In the genomic region with DNA sequence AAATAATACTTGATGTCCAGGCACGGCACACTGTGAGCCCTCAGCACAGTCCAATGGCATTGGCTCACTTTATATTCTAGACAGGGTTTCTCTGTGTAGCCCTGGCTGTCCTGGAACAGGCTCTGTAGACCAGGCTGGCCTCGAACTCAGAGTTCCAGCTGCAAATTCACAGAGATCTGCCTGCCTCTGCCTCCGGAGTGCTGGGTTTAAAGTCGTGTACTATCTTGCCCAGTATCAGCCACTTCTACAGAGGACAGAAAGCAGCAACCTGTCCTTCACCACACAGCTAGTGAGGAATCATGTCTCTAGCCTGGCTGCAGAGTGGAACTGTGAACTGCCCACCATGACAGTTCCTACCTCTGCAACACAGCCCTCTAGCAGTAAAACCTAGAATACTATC, we compare ENCODE assay signal across 26 mouse cellular contexts. TPM values are rescaled to one million over a fixed set of nuclear protein-coding genes. Genes with fewer than 3 reads are reported as not detected.
DNase-seq lines count a peak whose midpoint lies in the region; ATAC-seq and TF ChIP-seq lines count a peak whose summit lies in the region.
"Had no signal": no experiment of that assay in that cellular context is flagged by ENCODE, and none has a peak within 500 bp of the region (broad histone marks: within the 10 kb centered on the region; RNA-seq: fewer than 3 reads in every experiment).

No protein-coding gene starts in this region.

- WGBS in heart, embryonic 11.5 days (ENCODE audit: insufficient replicate concordance), result 79% methylated on average over 4 of the region's 4 CpGs
- WGBS in midbrain, embryonic 11.5 days, result 89% methylated on average over 4 of the region's 4 CpGs
- WGBS in midbrain, embryonic 15.5 days, result 91% methylated on average over 4 of the region's 4 CpGs
- WGBS in thymus, adult 2 months, result 81% methylated on average over 4 of the region's 4 CpGs

- DNase-seq in gastrocnemius, adult 2 months, result no peak
- DNase-seq in gastrocnemius, postnatal 14 days, result no peak
- peak; percentile 63 for DNase-seq in heart, adult 11 months
- DNase-seq in midbrain, embryonic 11.5 days (ENCODE audit: low spot score, missing footprints), result peak; percentile 51
- DNase-seq in thymus, adult 2 months, result no peak
- DNase-seq in thymus, postnatal 14 days, result no peak
- DNase-seq: adrenal gland, adult 2 months; adrenal gland, adult 8-10 months; adrenal gland, postnatal 10 days; adrenal gland, postnatal 14 days; adrenal gland, postnatal 25 days; adrenal gland, postnatal 36 days; B cell, adult 2 months; cerebellum, adult 11 months; cerebellum, adult 11-12 months had no signal

- H3K27me3 ChIP-seq in heart, embryonic 11.5 days (ENCODE audit: control insufficient read depth, insufficient read depth, low read length), result no peaks in the 10 kb centered on the region
- no peaks in the 10 kb centered on the region; the same call in 1 of the 2 replicates for H3K27me3 ChIP-seq in midbrain, embryonic 11.5 days (ENCODE audit: control insufficient read depth, insufficient read depth, low read length)
- H3K27me3 ChIP-seq in midbrain, embryonic 15.5 days (replicated peaks), result no peaks in the 10 kb centered on the region
- H3K27me3 ChIP-seq in thymus, adult 2 months (ENCODE audit: control insufficient read depth, insufficient read depth, low read length), result no peaks in the 10 kb centered on the region
- H3K27me3 ChIP-seq: CH12.LX had no signal

- no peaks in the 10 kb centered on the region for H3K36me3 ChIP-seq in heart, embryonic 11.5 days (ENCODE audit: control insufficient read depth, insufficient read depth, low read length)
- no peaks in the 10 kb centered on the region for H3K36me3 ChIP-seq in midbrain, embryonic 11.5 days (ENCODE audit: control insufficient read depth, insufficient read depth, low read length)
- no peaks in the 10 kb centered on the region for H3K36me3 ChIP-seq in midbrain, embryonic 15.5 days (replicated peaks)
- H3K36me3 ChIP-seq in thymus, adult 2 months (ENCODE audit: control insufficient read depth, insufficient read depth, low read length), result no peaks in the 10 kb centered on the region
- H3K36me3 ChIP-seq: G1E had no signal

- no peak overlapping the region for H3K9ac ChIP-seq in heart, embryonic 11.5 days (ENCODE audit: low read depth, low read length)
- no peak overlapping the region for H3K9ac ChIP-seq in midbrain, embryonic 11.5 days (ENCODE audit: low read length)
- no peak overlapping the region for H3K9ac ChIP-seq in midbrain, embryonic 15.5 days

- intact Hi-C loops in gastrocnemius, adult 2 months (cut with DNase I), result no loop called here
- intact Hi-C loops in gastrocnemius, postnatal 14 days (cut with DNase I; ENCODE audit: low total_unique reads), result no loop called here

- H3K9me3 ChIP-seq in heart, embryonic 11.5 days (replicated peaks; ENCODE audit: control insufficient read depth, low read length), result no peaks in the 10 kb centered on the region
- no peaks in the 10 kb centered on the region for H3K9me3 ChIP-seq in midbrain, embryonic 11.5 days (ENCODE audit: control insufficient read depth, low read length)
- H3K9me3 ChIP-seq in midbrain, embryonic 15.5 days, result no peaks in the 10 kb centered on the region
- H3K9me3 ChIP-seq: G1E had no signal

- TF ChIP-seq CTCF in gastrocnemius, adult 2 months (IDR thresholded peaks at IDR 0.05), result no peak
- no peak for TF ChIP-seq CTCF in thymus, adult 2 months (IDR thresholded peaks at IDR 0.05; ENCODE audit: borderline replicate concordance, control insufficient read depth, extremely low read depth, insufficient read depth, low read length, poor library complexity)

- no peak overlapping the region for H3K4me2 ChIP-seq in heart, embryonic 11.5 days
- H3K4me2 ChIP-seq in midbrain, embryonic 11.5 days, result no peak overlapping the region
- no peak overlapping the region for H3K4me2 ChIP-seq in midbrain, embryonic 15.5 days

- H3K4me3 ChIP-seq in gastrocnemius, adult 2 months, result no peak overlapping the region
- H3K4me3 ChIP-seq in heart, embryonic 11.5 days (ENCODE audit: low read depth, low read length), result no peak overlapping the region
- no peak overlapping the region for H3K4me3 ChIP-seq in midbrain, embryonic 11.5 days (ENCODE audit: low read depth, low read length)
- no peak overlapping the region for H3K4me3 ChIP-seq in midbrain, embryonic 15.5 days
- H3K4me3 ChIP-seq in thymus, adult 2 months (ENCODE audit: control insufficient read depth, insufficient read depth, low read length), result no peak overlapping the region

- no peak for ATAC-seq in heart, embryonic 11.5 days (replicated peaks; ENCODE audit: insufficient number of reproducible peaks, low FRiP score, low TSS enrichment)
- no peak for ATAC-seq in midbrain, embryonic 11.5 days (ENCODE audit: low FRiP score)
- ATAC-seq in midbrain, embryonic 15.5 days (replicated peaks), result no peak
- ATAC-seq: activated CD4-positive, CD25-positive, alpha-beta regulatory T cell, adult 4 months; CD4-positive, CD25-positive, alpha-beta regulatory T cell, adult 4 months; Patski had no signal

- H3K4me1 ChIP-seq in heart, embryonic 11.5 days (ENCODE audit: control insufficient read depth, insufficient read depth, low read length), result peaks cover 4% of the 10 kb centered on the region; the same call in 1 of the 2 replicates
- H3K4me1 ChIP-seq in midbrain, embryonic 11.5 days (ENCODE audit: control insufficient read depth, insufficient read depth, low read length), result peaks cover 5% of the 10 kb centered on the region
- peaks cover 7% of the 10 kb centered on the region; the same call in 1 of the 2 replicates for H3K4me1 ChIP-seq in midbrain, embryonic 15.5 days
- H3K4me1 ChIP-seq in thymus, adult 2 months (replicated peaks; ENCODE audit: control insufficient read depth, insufficient read depth, low read length), result peaks cover 46% of the 10 kb centered on the region

- TF ChIP-seq POLR2A in thymus, adult 2 months (IDR thresholded peaks at IDR 0.05; ENCODE audit: control insufficient read depth, extremely low read depth, insufficient read depth, low read length, poor library complexity), result no peak

- peak overlapping the region; percentile 6 for H3K27ac ChIP-seq in gastrocnemius, adult 2 months
- no peak overlapping the region for H3K27ac ChIP-seq in heart, embryonic 11.5 days (ENCODE audit: low read depth, low read length)
- no peak overlapping the region for H3K27ac ChIP-seq in midbrain, embryonic 11.5 days (ENCODE audit: low read depth, low read length)
- H3K27ac ChIP-seq in midbrain, embryonic 15.5 days, result no peak overlapping the region
- peak overlapping the region; percentile 12; the same call in 1 of the 2 replicates for H3K27ac ChIP-seq in thymus, adult 2 months (ENCODE audit: control insufficient read depth, insufficient read depth, low read length)

RNA-seq across cellular contexts. Expression of gene Art5, which starts 0.5 kb away (rescaled TPM):
- total RNA-seq in gastrocnemius, adult 2 months (2021), result 10 to 100 TPM; 18.3 to 30.4 TPM
- 1 to 10 TPM; 6.9 to 8.1 TPM for total RNA-seq in gastrocnemius, postnatal 14 days (2021)
- 0.84 and 1.9 TPM in 2 replicates for polyA plus RNA-seq in heart, embryonic 11.5 days (2014; fragmentation: Nextera tagmentation; extraction: Ambion mirVana)
- polyA plus RNA-seq in midbrain, embryonic 11.5 days (2014; fragmentation: Nextera tagmentation; extraction: Ambion mirVana), result 0.70 and 0.81 TPM in 2 replicates
- polyA plus RNA-seq in midbrain, embryonic 15.5 days (2015; fragmentation: Nextera tagmentation; extraction: Ambion mirVana), result 0.34 and 0.65 TPM in 2 replicates
- 2.4 and 3.7 TPM in 2 replicates for polyA plus RNA-seq in thymus, adult 2 months (2012; rRNA removed)
- total RNA-seq: adrenal gland, adult 18-20 months; adrenal gland, adult 2 months; adrenal gland, postnatal 25 days; adrenal gland, postnatal 36 days; MEL had no signal
- polyA plus RNA-seq: C2C12, G1E, Patski had no signal

RNA-seq across cellular contexts. Expression of gene Chrna10, which starts 6.9 kb away (rescaled TPM):
- total RNA-seq in gastrocnemius, adult 2 months (2021), result not detected
- total RNA-seq in gastrocnemius, postnatal 14 days (2021), result 1 to 10 TPM in 1 of 2 experiments, not detected in 1; 1.0 TPM
- polyA plus RNA-seq in heart, embryonic 11.5 days (2014; fragmentation: Nextera tagmentation; extraction: Ambion mirVana), result not detected in 2 replicates
- not detected in 2 replicates for polyA plus RNA-seq in midbrain, embryonic 11.5 days (2014; fragmentation: Nextera tagmentation; extraction: Ambion mirVana)
- not detected in 2 replicates for polyA plus RNA-seq in midbrain, embryonic 15.5 days (2015; fragmentation: Nextera tagmentation; extraction: Ambion mirVana)
- 1.7 and 1.8 TPM in 2 replicates for polyA plus RNA-seq in thymus, adult 2 months (2012; rRNA removed)
- total RNA-seq: adrenal gland, adult 18-20 months; adrenal gland, adult 2 months; adrenal gland, postnatal 10 days; adrenal gland, postnatal 14 days; adrenal gland, postnatal 25 days; adrenal gland, postnatal 36 days; adrenal gland, postnatal 4 days; CH12.LX; MEL had no signal
- polyA plus RNA-seq: activated CD4-positive, CD25-positive, alpha-beta regulatory T cell, adult 4 months; CD4-positive, CD25-positive, alpha-beta regulatory T cell, adult 4 months; G1E; Patski had no signal

RNA-seq across cellular contexts. Expression of gene Art1, which starts 8.2 kb away (rescaled TPM):
- total RNA-seq in gastrocnemius, adult 2 months (2021), result 100 to 1,000 TPM; 480 to 491 TPM
- total RNA-seq in gastrocnemius, postnatal 14 days (2021), result 100 to 1,000 TPM; 281 to 363 TPM
- polyA plus RNA-seq in heart, embryonic 11.5 days (2014; fragmentation: Nextera tagmentation; extraction: Ambion mirVana), result 9.5 and 9.8 TPM in 2 replicates
- polyA plus RNA-seq in midbrain, embryonic 11.5 days (2014; fragmentation: Nextera tagmentation; extraction: Ambion mirVana), result 0.49 and 0.70 TPM in 2 replicates
- polyA plus RNA-seq in midbrain, embryonic 15.5 days (2015; fragmentation: Nextera tagmentation; extraction: Ambion mirVana), result 0.36 and 0.37 TPM in 2 replicates
- 15.7 and 23.7 TPM in 2 replicates for polyA plus RNA-seq in thymus, adult 2 months (2012; rRNA removed)
- total RNA-seq: adrenal gland, adult 2 months; adrenal gland, adult 8-10 months; adrenal gland, postnatal 14 days; adrenal gland, postnatal 25 days; adrenal gland, postnatal 36 days; MEL had no signal
- polyA plus RNA-seq: activated CD4-positive, CD25-positive, alpha-beta regulatory T cell, adult 4 months; adrenal gland, adult 2 months; CD4-positive, CD25-positive, alpha-beta regulatory T cell, adult 4 months; G1E; Patski had no signal

RNA-seq across cellular contexts. Expression of gene Trpc2, which starts 26.8 kb away (rescaled TPM):
- total RNA-seq in gastrocnemius, adult 2 months (2021), result 1 to 10 TPM in 1 of 2 experiments, under 1 TPM in 1; 0.10 to 1.3 TPM
- total RNA-seq in gastrocnemius, postnatal 14 days (2021), result under 1 TPM in 1 of 2 experiments, not detected in 1; 0.21 TPM
- not detected in 2 replicates for polyA plus RNA-seq in heart, embryonic 11.5 days (2014; fragmentation: Nextera tagmentation; extraction: Ambion mirVana)
- polyA plus RNA-seq in midbrain, embryonic 11.5 days (2014; fragmentation: Nextera tagmentation; extraction: Ambion mirVana), result not detected in 2 replicates
- not detected in 2 replicates for polyA plus RNA-seq in midbrain, embryonic 15.5 days (2015; fragmentation: Nextera tagmentation; extraction: Ambion mirVana)
- 0.61 and 0.92 TPM in 2 replicates for polyA plus RNA-seq in thymus, adult 2 months (2012; rRNA removed)
- total RNA-seq: adrenal gland, adult 18-20 months; adrenal gland, postnatal 14 days; adrenal gland, postnatal 25 days; MEL had no signal
- polyA plus RNA-seq: adrenal gland, adult 2 months; C2C12; CD4-positive, CD25-positive, alpha-beta regulatory T cell, adult 4 months; G1E; Patski had no signal

RNA-seq across cellular contexts. Expression of gene Xntrpc, which starts 44.2 kb away (rescaled TPM):
- total RNA-seq in gastrocnemius, adult 2 months (2021), result 1 to 10 TPM in 1 of 2 experiments, under 1 TPM in 1; 0.50 to 1.2 TPM
- total RNA-seq in gastrocnemius, postnatal 14 days (2021), result under 1 TPM; 0.53 to 0.84 TPM
- polyA plus RNA-seq in heart, embryonic 11.5 days (2014; fragmentation: Nextera tagmentation; extraction: Ambion mirVana), result 0.70 and 1.4 TPM in 2 replicates
- 1.2 TPM in 2 replicates for polyA plus RNA-seq in midbrain, embryonic 11.5 days (2014; fragmentation: Nextera tagmentation; extraction: Ambion mirVana)
- 1.00 and 1.3 TPM in 2 replicates for polyA plus RNA-seq in midbrain, embryonic 15.5 days (2015; fragmentation: Nextera tagmentation; extraction: Ambion mirVana)
- polyA plus RNA-seq in thymus, adult 2 months (2012; rRNA removed), result 11.9 and 12.1 TPM in 2 replicates

Comparison
In these comparisons a context has a peak if more than half of its experiments do, and no peak if none do; other contexts are left out.
1. DNase-seq: peak in heart, adult 11 months (single experiment) and midbrain, embryonic 11.5 days (single experiment); none in gastrocnemius, adult 2 months (single experiment), gastrocnemius, postnatal 14 days (single experiment), thymus, adult 2 months (single experiment) and thymus, postnatal 14 days (single experiment).
2. H3K27ac ChIP-seq: peak in gastrocnemius, adult 2 months (single experiment) and thymus, adult 2 months (single experiment); none in heart, embryonic 11.5 days (single experiment), midbrain, embryonic 11.5 days (single experiment) and midbrain, embryonic 15.5 days (single experiment).